Mouse (Mus musculus) adrenal gland, postnatal 14 days (tissue): ENCODE measurements at regions not wholly inside any gene's neighbourhood (a gene's known extent, or its start where the extent isn't known, plus 50 kb on each side); places are given as distances from the start of the nearest gene placed in this dataset.
A peak's percentile ranks its signal among the peaks of the same experiment; 100 is the strongest.

Source experiments
- DNase-seq: peaks from one replicate; pipeline ENCODE4 v3.0.0; 2021; ENCODE audit warnings: mixed read lengths

DNA sequence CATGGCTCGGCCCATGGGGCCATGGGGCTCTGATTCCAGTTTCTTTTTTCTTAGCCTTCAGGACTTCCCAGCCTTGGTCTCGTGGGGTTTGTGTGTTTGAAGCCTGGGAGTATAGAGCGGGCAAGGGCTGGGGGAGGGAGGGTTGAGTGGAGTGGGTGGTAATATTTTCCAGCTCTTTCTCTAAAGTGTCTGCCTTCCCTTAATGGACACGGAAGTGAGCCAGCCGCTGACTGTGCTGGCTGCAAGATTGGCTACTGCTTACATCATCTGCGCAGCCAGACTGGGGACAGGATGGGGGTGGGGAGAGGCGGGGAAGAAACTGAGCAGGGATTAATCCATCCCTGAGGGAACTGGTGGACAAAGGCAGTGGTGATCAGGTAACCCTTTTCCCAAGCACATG, 52.3 kb downstream of the Tnp1 start:
- peak; percentile 27 for DNase-seq

DNA sequence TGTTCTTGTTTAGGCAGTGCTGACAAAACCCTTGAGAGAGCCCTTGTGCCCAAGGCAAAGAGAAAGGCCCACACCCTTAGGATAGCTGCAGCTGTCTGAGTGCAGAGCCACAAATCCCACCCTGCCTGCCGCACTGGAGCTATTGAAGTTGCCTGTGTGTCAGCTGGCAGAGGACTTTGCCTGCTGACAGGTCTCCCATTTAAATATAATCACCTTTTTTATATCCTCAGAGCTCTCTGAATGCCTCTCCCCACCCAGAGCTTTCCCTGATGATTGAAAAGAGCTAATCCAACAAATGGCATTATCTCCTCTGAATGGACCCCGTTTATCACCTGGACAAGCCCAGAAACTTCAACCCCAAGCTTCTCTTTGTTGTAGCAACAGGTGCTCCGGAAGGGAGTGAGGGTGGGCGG, 55.5 kb downstream of the Tnp1 start:
- no peak for DNase-seq

DNA sequence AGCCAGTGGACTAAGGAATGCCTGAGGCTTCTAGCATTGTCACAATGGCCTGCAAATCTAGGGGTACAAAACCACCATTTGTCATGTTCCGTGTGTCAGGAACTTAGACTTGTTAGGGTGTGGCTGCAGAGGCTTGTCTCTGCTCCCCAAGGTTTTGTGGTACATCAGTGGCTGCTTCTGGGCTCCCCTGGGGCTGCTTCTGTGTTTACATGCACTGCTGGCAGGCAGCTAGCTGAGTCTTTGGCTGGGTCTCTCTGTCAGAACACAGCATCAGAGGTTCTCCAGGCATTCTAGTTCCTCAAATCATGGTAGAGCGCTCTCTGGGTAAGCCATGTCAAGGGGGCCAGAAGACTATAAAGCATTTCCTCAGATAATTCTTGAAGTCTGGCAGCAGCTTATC, 60.3 kb downstream of the Tnp1 start:
- no peak for DNase-seq

- no peak for DNase-seq
Observed at GRCm38 (mm10) chr1:72952896-72953295, 62.8 kb downstream of the Tnp1 start.

- DNase-seq, result no peak
Observed at GRCm38 (mm10) chr1:72951802-72952201, 63.9 kb downstream of the Tnp1 start.

DNA sequence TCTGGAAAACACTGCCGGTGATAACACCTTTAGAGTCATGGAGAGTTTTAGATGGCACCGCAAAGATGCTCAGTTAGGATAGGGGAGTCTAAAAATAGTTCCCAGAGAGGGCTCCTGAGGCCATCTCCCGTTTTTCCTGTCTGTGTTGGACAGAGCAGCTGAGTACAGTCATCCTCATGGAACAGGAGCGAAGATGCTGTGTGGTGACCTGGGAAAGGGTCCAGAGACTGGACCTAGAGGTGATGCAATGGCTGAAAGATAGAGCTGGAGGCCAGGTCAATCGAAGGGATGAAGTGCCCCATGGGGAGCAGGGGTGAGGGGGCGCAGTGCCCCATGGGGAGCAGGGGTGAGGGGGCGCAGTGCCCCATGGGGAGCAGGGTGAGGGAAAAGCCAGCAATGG, 64.3 kb downstream of the Tnp1 start:
- DNase-seq, result no peak

GRCm38 (mm10) chr1:72946235-72946634, 69.5 kb downstream of the Tnp1 start:
- DNase-seq, result no peak

GRCm38 (mm10) chr1:72945750-72946102, 70.0 kb downstream of the Tnp1 start:
- no peak for DNase-seq

- DNase-seq, result no peak
Observed at GRCm38 (mm10) chr1:72944805-72945749, 70.4 kb upstream of the Igfbp5 start.

- no peak for DNase-seq
Observed at GRCm38 (mm10) chr1:72944221-72944620, 69.5 kb upstream of the Igfbp5 start.

DNA sequence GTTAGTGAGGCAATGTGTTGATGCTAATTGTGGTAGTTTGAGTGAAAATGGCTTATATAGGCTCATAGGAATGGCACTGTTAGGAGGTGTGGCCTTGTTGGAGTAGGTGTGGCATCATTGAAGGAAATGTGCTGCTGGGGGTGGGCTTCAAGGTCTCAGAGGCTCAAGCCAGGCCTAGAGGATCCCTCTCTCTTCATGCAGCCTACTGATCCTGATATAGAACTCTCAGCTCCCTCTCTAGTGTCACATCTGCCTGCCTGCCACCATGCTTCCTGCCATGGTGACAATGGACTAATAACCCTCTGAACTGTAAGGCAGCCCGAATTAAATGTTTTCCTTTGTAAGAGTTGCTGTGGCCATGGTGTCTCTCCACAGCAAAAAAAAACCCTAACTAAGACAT, 68.4 kb upstream of the Igfbp5 start:
- DNase-seq, result no peak

DNA sequence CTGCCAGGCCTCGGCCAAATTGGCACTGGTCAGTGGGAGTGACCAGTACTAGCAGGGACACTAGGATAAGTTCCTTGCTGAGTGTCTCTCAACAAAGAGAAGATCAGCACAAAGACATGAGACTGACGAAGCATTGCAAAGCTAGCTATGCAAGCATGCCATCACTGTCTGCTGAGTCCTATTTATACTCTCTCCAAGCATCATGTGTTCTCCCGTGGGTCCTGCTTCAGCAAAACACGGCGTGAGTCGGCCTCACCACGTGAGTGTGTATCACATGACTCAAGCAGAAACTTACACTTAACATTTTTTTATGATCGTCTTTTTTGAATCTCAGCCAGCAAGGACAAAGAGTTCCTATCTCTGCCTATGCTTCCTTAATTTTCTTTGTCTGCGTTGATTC, 67.7 kb upstream of the Igfbp5 start:
- DNase-seq, result no peak

DNA sequence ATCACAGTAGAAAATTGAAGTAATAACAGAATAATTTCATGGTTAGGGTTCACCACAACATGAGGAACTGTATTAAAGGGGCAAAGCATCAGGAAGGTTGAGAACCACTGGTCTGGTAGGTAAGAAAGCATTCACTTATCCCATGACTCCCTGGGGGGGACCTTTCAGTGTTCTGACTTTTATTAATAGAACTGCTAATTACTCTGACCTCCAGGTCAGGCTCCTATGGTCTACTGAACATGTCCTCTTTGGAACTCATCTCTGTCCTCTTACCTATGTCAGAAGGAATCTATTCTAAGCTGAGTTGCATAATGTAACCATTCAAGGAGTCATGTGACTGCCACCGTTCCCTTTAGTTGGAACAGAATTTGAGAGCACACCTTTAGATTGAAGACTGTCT, 65.3 kb upstream of the Igfbp5 start:
- no peak for DNase-seq

- no peak for DNase-seq
Observed at GRCm38 (mm10) chr1:72936681-72937465, 62.2 kb upstream of the Igfbp5 start.

DNA sequence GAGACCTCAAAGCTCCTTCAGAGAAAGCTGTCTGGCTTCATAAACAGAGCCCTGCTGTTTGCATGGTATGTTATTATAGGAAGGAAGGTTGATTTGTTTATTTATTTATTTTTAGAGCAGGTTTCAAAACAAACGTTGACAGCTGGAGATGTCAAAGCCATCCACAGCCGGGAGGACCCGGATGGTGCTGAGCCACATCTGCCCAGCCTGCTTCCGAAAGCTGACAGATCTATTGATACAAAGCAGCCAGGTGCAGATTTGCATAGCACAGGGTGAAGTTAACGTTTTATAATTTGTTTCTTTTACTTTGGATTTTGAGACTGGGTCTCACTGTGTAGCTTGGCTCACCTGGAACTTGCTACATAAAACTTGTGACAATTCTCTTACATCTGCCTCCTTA, 61.5 kb upstream of the Igfbp5 start:
- no peak for DNase-seq

DNA sequence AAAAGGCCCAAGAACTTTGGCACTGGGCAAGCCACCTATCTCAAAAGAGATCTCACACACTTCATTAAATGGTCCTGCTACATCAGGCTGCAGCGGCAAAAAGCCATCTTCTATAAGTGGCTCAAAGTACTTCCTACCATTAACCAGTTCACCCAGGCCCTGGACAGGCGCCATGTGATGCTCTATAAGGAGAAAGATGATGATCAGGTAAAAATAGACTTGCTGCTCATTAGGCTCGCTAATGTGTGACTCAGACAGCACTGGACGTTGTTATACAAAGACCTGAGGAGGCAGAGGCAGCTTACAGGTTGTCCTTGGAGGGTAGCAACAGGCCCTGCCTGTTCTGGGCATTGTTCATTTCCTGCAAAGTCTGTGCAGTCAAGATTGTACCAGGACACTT, 60.4 kb upstream of the Igfbp5 start:
- no peak for DNase-seq

- DNase-seq, result no peak
Observed at GRCm38 (mm10) chr1:72929774-72930173, 55.1 kb upstream of the Igfbp5 start.
